Mouse (Mus musculus) neutrophil, adult 65 days (primary cell): Measurements from ENCODE around the gene Gm5926. TPM values are rescaled to one million over a fixed set of nuclear protein-coding genes. Genes with fewer than 3 reads are reported as not detected.

Experiments
- total RNA-seq: library from RNA; stranded (reverse); gene quantifications from 2 replicates; pipeline ENCODE4 v1.2.4, GENCODE M21; 2023

Gene Gm5926
- not detected in 2 replicates for total RNA-seq

DNA sequence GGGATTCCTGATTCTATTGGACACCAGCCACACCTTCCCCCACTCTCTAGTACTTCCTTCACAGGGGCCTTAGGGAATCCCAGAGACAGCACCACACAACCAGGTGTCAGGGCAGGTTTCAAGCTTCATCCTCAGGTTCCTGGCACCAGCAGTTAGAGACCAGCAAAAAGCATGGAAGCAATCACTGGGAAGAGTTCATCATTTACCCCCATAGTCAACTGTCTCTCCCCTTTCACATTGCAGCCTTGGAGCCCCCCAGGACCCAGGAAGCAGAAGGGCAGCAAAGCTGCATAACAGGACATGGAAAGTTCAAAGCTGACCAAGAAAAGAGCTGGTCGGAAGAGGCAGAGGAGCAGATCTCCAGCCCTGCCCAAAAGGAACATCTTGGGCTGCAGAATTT, at the start of gene Gm5926:
Gm5926 (plus strand) TSS at position 301 of the 400 bp plus-strand sequence.

Other genes starting within 250 kb of the Gm5926 start
- not detected in 2 replicates for gene Btbd35f1, start 90.7 kb upstream of the Gm5926 start, total RNA-seq
- not detected in 2 replicates for gene Btbd35f21, start 75.4 kb downstream of the Gm5926 start, total RNA-seq
- gene Btbd35f30, start 243.9 kb downstream of the Gm5926 start, total RNA-seq = not detected in 2 replicates